Mouse (Mus musculus): Measurements from ENCODE around the gene Elfn2.

GRCm38 (mm10) chr15:78711935-78712334 lies 6.6 kb downstream of the Elfn2 start:
- TF ChIP-seq CTCF (conservative IDR thresholded peaks at IDR 0.05; ENCODE audit: low read length) (no peak), NANOG (IDR thresholded peaks at IDR 0.05; ENCODE audit: borderline replicate concordance, low read length) (no peak)
